Mouse (Mus musculus) retina, postnatal 7 days (tissue): Measurements from ENCODE around the gene Dntt.

ENCODE experiments used
- DNase-seq: peaks from one replicate; pipeline ENCODE4 v3.0.0-alpha.2; 2012; ENCODE audit warnings: low read depth, low spot score

Dntt gene

DNA sequence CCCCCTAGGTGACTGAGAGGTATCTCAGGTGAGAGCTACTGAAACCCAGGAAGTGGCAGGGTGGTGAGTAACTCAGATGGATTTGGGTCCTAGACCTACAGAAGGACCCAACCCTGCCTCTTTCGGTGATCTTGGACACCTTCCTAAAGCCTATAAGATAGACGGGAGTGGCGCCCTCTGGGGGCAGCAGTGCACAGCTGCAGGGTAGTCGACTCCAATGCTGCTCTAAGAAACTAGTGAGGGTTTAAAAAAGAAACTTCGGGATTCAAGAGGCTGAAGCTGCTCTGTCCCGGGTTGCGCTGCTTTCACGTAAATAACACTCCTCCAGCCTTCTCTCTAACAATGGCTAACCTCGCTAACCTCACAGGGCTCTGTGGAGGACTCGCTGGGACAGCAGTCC, 24.5 kb downstream of the Dntt start:
- no peak for DNase-seq

DNA sequence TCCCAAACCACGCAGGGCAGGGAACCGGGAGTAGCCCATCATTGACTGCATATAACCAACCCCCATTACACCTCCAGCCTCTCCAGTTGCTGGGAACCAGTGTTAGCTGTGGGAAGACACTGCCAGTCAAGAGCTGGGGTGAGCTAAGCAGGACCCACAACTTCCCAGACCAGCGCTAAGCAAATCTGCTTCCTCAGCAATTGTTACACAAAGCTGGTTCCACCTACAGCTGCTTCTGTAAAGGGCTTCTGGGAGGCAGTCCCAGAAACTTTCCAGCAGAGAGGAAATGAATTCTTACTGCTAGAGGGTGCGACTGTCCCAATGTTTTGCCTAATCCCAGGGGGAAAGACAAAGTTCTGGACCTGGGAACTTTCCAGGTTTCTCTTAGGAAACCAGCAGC, 25.6 kb downstream of the Dntt start:
- DNase-seq = no peak

DNA sequence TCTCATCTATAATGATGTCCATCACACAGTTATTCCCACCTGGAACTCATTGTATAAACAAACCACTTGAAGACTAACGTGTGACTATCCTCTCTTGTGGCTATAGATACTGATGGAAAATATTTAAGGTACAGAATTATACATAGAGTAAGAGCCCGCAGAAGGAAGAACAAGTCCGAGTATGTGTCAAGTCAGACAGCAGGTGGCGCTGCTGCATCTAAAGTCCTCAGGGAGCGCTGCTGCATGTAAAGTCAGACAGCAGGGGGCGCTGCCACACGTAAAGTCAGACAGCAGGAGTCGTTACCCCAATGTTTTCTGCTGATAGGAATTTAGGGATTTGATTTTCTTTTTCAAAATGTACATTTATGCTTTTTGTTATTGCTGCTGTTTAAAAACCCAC, 42.4 kb downstream of the Dntt start:
- DNase-seq = peak; percentile 90

DNA sequence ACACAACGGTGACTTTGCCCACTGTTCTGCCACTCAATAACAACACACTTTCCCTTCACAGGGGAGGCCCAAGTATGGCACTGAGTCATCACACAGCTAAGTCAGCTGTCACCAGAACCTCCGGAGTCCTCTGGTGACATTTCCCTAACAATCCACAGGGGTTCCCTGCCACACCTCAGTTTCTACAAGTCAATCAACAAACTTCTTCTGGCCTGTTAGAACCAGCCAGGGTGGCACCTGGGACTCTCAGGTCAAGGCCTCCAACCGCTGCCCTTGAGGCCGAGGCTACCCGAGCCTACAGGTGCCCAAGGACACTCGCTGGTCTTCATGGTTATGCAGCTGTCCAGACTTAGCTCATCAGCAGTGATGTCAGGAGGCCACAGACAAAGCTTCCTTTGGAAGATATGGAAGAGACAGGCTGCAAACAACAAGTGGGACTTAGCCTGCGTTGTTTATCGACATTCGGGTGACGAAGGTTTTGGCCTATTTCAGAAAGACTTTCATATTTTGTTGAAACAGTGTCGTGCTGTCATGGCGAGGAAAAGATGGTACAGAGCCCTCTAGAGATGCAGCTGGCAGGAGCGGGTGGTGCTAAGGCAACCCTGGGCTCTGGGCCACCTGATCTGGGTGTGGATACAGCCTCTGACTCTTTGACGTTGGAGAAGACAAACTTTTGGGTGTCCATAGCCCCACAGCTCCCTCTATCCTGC, 44.8 kb downstream of the Dntt start:
- no peak for DNase-seq

DNA sequence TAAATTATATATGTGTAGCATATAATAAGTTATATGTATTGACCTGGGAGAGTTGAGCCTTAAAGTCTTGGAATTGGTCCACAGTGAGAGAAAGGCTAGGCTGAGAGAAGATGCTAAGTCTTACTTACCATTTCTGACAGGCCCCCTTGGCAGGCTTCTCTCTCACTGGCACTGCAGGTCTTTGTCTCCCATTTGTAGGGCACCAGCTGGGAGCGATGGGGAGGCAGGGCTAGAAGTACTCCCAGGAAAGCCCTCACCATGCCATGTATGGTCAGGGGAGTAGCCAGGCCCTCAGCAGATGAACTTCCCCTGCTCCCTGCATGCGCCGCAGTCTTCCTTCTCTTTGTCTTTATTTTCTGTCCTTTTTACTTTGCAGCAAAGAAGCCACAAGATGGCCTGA, 47.8 kb downstream of the Dntt start, which contains the start of gene Opalin:
Gene Opalin (minus strand): TSS at position 208 of the 400 bp plus-strand sequence.
- DNase-seq = no peak

DNA sequence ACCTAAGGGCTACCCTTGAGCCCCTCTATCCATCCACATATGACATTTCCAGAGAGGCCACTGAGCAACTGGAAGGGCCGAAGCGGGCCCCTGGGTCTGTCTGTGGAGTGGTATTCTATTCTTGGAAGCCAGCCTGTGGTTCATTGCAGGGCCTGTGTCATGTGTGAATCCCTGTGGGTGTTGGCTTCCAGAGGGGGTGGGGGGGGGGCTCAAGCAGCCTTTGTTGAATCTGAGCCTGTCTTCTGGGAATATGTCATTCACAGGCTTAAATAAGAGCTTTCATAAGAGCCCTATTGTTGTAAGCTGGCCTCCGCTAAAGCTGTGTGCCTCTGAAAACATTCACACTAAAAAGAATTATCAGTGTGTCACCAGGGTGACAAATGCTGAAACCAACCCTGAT, 52.5 kb downstream of the Dntt start:
- DNase-seq = no peak

DNA sequence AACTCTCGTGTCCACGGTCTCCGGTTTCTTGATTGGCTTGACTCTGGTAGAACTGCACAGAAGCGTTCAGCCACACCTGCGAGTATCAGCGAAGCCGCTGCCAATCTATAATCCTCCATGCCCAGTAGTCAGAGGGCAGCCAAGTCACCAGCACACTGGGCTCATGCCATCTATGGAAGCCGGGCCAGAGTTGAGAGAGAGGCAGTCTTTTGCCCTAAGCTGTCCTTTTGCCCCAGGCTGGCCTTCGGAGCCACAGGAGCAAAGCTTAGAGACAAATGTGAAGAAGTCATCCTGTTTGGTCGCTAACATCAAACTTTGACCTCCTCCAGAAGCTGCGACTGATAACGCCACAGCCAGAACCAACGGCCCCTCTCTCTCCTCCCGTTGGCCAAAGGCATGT, 54.6 kb downstream of the Dntt start:
- DNase-seq = no peak

DNA sequence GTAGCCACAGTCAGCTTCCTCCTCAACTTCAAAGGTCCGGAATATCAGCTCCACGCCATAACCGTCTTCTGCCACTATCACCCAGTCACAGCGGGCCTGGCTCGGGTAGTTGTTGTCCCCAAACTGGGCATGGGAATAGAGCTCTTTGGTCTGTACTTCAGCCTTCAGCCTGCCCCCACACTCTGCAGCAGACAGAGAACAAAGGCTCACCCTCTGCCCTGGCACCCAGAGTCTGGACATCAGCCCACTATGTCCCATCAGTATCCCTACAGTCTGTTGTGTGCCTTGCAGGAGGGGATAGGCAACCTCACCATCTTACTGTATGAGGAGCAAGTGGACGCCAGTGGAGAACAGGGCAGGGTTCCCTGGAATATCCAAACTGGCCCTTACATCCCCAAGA, 57.2 kb downstream of the Dntt start:
- no peak for DNase-seq

DNA sequence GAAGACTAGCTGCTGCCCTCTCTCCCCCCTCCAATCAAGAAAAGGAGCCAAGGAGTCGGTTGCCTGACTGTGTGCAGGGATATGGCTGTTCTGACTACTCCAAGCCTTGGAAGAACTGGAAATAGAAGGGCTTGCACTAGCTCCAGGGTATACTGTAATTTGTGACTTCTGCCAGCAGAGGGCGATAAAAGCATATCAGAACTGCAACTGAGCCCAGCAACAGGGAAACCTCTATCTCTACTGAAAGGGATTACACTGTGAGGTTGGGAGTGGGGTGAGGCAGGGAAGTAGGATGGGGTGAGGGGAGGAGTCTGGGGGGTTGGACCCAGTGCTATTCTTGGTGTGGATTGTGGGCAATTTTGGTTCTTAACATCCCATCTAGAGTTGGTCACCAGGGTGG, 57.6 kb downstream of the Dntt start:
- DNase-seq = peak; percentile 77

DNA sequence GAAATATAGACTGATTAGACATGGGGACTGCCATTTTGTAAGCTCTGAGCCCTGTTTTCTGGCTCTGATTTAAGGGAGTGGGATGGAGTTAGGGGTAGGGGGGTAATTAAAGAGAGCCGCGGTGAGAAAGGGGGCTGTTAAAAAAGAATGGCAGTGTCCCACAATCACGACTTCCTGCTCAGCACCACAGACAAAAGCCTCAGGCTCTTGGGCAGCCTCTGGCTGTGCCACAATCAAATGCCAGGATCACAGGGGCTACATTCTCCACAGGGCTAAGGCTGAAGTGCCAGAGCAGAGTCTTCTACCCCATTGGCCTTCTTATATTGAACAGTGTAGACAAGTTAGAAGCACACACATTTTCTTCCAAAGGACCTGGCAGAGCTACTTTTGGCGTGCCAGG, 58.8 kb downstream of the Dntt start:
- DNase-seq = no peak

DNA sequence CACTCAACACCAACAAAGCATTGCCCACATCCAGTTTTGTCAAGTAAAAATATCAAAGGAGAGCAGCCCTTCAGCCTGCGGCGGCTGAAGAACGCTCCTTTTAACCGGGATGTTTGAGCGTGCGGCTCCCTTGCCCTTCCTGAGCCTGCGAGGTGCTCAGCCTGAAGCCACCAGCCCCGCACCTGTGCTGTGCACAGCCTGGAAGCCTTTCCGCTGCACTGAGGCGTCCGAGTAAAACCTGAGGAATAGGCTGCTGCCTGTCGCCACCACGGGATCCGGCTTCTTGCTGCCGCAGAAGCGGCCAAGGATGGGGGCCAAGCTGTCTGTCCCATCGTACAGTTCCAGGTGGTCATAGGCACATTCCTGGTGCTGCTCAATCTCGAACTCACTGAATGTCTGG, 59.4 kb downstream of the Dntt start:
- no peak for DNase-seq

DNA sequence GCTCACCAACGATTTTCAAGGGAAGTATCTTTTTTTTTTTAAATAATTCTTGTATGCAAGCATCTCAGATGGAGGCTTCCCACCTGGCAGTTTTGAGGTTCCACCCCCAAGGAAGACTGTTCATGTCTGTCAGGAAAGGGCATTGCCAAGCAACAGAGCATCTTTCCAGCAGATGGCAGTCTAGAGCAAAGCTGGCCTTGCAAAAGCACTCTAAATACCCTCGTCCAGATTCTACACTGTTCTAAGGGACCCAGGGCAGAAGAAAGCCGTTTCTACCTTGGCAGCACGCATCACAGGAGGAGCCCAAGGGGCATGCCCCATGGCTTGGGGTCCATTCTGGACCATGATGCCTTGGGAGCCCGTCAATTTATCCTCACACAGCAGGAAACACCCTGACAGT, 60.8 kb downstream of the Dntt start:
- peak; percentile 66 for DNase-seq

DNA sequence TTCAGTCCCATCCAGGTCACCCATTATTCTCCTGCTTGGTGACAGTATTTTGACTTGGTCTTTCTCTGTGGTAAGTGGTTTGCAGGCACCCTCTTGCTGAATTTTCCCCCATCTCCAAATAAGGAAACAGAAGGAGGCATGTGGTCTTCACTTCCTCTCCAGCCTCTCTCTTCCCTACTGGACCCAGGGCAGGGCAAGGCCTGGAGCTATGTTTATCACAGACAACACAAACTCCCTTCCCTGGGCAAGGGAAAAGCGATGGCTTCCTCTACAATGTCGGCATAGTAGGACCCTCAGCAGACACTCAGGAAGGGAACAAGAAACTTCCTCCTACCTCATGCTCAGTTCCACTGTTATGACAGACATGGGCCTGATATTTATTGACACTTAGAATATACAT, 62.8 kb downstream of the Dntt start:
- no peak for DNase-seq

DNA sequence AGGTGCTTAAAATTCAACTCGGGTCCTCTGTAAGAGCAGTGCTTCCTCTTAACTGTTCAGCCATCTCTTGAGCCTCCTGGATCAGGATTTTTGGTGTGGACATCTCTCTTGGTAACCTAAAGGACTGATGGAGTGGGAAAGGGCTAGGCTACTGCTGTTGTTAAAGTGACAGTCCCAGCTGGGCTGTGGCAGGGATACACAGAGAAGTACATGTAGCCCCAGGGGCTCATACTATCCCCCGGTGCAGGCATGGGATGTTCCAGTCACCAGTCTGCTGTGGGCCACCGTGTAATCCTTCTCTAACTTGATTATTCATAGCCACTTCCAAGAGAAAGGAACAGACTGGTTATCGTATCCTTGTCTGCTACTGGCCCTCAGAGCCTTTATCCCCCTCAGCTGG, 68.0 kb downstream of the Dntt start:
- DNase-seq = no peak

DNA sequence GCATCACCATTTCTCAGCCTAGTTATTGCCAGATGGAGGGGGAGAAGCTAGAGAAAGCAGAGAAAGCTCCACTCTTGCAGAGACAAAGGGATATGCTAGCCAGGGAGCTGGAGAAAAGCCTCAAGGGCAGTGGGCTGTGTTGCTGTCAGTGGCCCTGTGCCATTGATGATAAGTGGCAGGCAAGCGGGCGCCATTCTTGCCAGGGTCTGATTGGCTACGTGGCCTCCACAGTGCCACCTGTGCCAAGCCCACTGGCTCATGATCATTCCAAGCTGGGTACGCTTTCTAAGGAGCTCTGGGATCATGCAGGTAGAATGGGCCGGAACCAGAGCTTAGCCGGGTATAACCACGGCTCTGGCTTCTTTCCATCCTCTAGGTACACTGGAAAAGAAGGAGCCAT, 71.8 kb downstream of the Dntt start:
- no peak for DNase-seq

DNA sequence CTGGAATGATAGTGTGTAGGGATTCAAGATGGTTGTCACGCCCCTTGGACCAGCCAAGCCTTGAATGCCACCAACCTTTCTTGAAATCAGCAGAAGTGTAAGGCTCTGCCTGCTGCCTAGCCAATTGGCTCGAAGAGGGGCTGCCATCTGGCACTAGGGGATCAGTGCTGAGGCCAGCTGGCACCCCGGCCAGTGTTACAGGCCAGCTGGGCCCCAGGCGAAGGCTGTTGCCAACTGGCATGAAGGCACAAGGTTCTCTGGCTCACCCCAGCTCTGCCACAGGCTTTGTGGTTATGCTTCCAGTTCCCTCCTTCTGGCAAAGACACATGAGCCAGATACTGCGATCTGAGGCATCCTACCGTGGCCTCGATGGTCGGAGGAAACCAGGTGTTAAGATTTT, 72.3 kb downstream of the Dntt start:
- peak; percentile 25 for DNase-seq

DNA sequence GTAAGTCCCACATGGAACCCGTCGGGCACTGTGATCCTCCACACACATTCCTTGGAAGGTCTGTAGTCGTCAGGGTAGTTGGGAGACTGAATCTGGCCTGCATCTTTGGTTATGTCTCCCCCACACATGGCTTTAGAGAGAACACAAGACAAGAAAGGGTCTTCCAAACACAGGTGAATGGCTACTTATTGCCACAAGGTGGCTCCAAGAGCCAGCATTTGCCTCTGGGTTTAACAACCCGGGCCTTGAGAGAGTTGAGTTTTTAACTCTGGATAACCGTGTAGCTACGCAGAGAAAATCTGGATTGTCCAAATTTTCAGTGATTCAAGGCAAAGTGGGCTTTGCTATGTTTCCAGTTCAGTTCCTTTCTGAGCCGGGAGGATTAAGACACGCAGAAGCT, 75.8 kb downstream of the Dntt start:
- DNase-seq = no peak

DNA sequence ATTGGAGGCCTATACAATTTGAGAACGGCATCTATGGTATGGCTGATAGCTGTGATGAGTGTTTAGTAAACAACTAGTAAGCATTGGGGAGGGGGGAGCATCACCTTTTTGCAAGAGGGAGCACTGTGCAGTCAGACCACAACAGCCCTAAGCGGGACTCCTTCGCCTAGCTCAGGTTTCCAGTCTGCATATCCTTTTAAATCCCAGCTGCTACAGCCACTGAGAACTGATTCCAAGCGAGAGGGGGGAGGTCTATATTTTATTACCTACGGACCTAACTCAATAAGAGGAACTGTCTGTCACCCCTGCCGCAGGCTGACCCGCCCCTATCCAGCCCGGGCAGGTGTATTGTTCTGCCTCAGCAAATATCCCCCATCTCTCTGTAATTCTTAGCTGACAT, 78.5 kb downstream of the Dntt start:
- DNase-seq = no peak

DNA sequence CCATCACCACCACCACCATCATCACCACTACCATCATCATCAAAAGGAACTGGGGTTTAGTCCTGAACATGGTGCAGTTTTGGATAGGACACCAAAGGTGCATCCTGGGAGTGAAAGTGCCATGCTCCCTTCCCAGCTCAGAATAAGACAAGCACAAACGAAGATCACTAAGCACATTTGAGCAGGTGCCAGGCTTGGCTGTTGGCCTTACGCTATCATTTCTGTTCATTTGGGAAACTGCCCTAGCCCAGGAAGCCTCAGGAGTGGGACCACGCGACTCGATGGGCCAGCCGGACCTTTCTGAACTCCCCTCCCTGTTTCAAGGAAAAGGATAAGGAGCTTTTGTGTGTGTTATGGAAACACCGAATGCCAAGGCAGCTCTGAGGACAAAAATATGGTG, 79.6 kb downstream of the Dntt start:
- no peak for DNase-seq
